Mouse (Mus musculus) kidney, adult 2 months (tissue): Measurements from ENCODE around the gene Clec3a.

Experiments used
- CTCF ChIP-seq: fragments of 200-500 bp; conservative IDR thresholded peaks from 2 replicates; pipeline ENCODE4 v1.5.1; 2011; ENCODE audit warnings: low read depth, mild to moderate bottlenecking, control low read depth, low read length, moderate library complexity, mixed read lengths; ENCODE audit not compliant: insufficient read depth, insufficient read length
- POLR2A ChIP-seq: fragments of 200-500 bp; IDR thresholded peaks from one replicate; pipeline ENCODE4 v1.6.1; 2011; ENCODE audit warnings: low read depth, low read length, control low read depth

GRCm38 (mm10) chr8:114417786-114418185, at the start of gene Clec3a:
- TF ChIP-seq CTCF, result no peak
- no peak for TF ChIP-seq POLR2A
